Mouse (Mus musculus) spleen, postnatal 4 days (tissue): Measurements from ENCODE around the gene Tepp.

Experiments
- DNase-seq, 2 experiments: peaks; one replicate each; pipeline ENCODE4 v3.0.0; 2022; ENCODE audit warnings: low spot score in 2 of 2

Gene Tepp

GRCm38 (mm10) chr8:95362272-95362671 lies 51.9 kb downstream of the Tepp start:
- DNase-seq = no peak

GRCm38 (mm10) chr8:95363849-95364248 lies 53.5 kb downstream of the Tepp start:
- DNase-seq = no peak

DNA sequence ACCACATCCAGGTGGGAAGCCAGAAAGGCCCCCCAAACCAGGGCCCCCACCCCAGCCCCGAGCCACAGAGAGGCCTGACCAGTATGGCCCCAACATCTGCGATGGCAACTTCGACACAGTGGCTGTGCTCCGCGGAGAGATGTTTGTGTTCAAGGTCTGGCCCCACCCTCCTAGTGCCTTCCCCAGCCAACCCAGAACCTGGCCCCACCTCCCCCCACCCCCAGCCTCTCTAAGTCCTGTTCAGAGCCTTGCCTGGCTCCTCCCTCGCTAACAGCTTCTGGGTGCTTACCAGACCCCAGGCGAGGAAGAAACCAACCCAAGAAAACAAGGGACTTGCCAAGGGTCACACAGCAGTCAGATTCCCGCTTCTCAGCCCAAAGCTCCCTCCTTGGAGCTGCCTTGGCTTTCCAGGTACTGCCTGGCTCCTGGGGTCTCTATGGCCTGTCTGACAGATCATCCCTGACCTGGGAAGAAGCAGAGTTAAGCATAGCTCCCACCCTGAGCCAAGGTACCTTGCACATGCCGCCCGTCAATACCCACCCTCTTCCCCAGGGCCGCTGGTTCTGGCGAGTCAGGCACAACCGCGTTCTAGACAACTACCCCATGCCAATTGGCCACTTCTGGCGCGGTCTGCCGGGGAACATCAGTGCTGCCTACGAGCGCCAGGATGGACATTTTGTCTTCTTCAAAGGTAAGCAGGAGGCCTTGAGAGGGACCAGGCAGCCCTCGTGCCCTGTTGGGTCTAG lies 59.4 kb downstream of the Tepp start:
- DNase-seq = no peak

- no peak for DNase-seq
These were observed 63.1 kb downstream of the Tepp start for GRCm38 (mm10) chr8:95373389-95374002.

GRCm38 (mm10) chr8:95374429-95374828 lies 64.1 kb downstream of the Tepp start:
- no peak for DNase-seq

DNA sequence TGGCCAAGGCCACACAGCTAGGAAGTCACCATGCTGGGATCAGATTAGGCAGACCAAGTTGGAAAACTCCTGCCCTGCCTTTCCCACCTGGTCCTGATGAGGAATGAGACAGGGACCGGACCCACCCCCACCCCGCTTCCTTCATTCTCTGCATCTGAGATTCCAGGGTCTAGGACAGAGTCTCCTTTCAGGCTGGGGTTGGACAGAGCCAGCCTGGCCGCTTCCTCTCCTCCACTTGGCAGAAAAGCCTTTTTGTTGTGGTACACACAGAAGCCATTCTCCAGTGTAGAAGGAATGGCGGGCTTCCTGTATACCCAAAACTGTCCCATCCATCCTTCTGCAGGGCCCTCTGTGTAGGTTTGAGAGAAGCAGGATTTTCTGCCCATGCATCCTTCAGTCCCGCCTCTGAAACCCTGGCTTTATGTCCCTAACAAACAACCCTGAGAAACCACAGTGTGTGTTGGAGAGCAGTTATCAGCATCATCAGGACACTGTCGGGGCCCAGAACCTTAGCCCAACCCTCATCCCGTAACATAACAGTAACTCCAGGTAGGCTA lies 65.1 kb downstream of the Tepp start:
- DNase-seq = no peak
